Mouse (Mus musculus): ENCODE measurements at regions not wholly inside any gene's neighbourhood (a gene's known extent, or its start where the extent isn't known, plus 50 kb on each side); places are given as distances from the start of the nearest gene placed in this dataset.

- in situ Hi-C loops (cut with MboI, MseI): no loop called here
Measured at GRCm38 (mm10) chr1:122905331-122905730, 1140.0 kb downstream of the Dpp10 start.

GRCm38 (mm10) chr1:122889100-122889499, 1156.3 kb downstream of the Dpp10 start:
- in situ Hi-C loops (cut with MboI, MseI): no loop called here

- in situ Hi-C loops (cut with MboI, MseI): loop anchor here (25.0 kb wide), 1 partner anchor 803 kb away; no protein-coding TSS in a partner anchor
Measured at GRCm38 (mm10) chr1:122858995-122859394, 1186.4 kb downstream of the Dpp10 start.

Data from regulatory T cell (primary cell).